Mouse (Mus musculus) brain, embryonic 14.5 days (tissue): ENCODE results near the gene Slc36a4.

Source experiments
- CTCF ChIP-seq: fragments of 200-500 bp; IDR thresholded peaks from 2 replicates; pipeline ENCODE4 v1.5.1; 2012; ENCODE audit warnings: inconsistent platforms, mild to moderate bottlenecking, moderate library complexity, borderline replicate concordance; ENCODE audit not compliant: insufficient read depth, insufficient read length; ENCODE audit errors: extremely low read depth
- POLR2A ChIP-seq: fragments of 200-500 bp; IDR thresholded peaks from 2 replicates; pipeline ENCODE4 v1.6.1; 2012; ENCODE audit warnings: mild to moderate bottlenecking, inconsistent platforms, borderline replicate concordance; ENCODE audit not compliant: poor library complexity, insufficient read depth, insufficient read length, severe bottlenecking; ENCODE audit errors: extremely low read depth

DNA sequence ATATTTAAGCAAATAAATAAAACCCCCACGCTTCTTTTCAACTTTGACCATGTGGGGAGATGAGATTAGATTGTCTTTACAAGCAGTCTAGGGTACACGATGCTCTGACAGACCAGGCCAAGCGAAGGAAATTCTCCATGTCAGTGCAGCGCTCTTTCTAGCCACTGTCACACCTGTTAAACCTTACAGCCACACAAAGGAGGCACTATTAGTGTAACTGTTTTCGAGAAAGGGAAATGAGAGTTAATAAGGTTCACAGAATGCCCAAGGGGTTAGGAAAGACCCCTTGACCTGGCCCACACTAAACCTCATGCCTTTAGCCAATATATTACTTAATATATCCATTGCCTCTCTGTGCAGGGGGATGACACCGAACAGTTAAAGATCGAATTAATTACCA is 37.1 kb downstream of the Slc36a4 start:
- TF ChIP-seq POLR2A (no peak), CTCF (no peak)
